Mouse (Mus musculus) ES-E14 (cell line): ENCODE data around the gene Fndc5. TPM values are rescaled to one million over a fixed set of nuclear protein-coding genes. Genes with fewer than 3 reads are reported as not detected.

ENCODE experiments used
- DNase-seq: peaks from one replicate; pipeline ENCODE4 v3.0.0-alpha.2; 2013; ENCODE audit warnings: low read depth, low spot score
- H3K27ac ChIP-seq: 2 replicates; pipeline ENCODE4 v1.5.1; 2012; ENCODE audit warnings: low read depth, mild to moderate bottlenecking, low read length, moderate library complexity, mixed read lengths; ENCODE audit not compliant: poor library complexity, insufficient read depth, severe bottlenecking
- H3K36me3 ChIP-seq: 2 replicates; pipeline ENCODE4 v1.6.1; 2012; ENCODE audit warnings: mild to moderate bottlenecking, low read length, moderate library complexity, mixed read lengths; ENCODE audit not compliant: control insufficient read depth, poor library complexity, insufficient read depth, severe bottlenecking
- H3K4me1 ChIP-seq, 2 experiments: fragments of 150-350 bp in 1 of 2; sonication (generic) in 1 of 2; 2 replicates each; pipeline ENCODE4 v1.6.1; 2012; ENCODE audit warnings: low read length in 2 of 2, mild to moderate bottlenecking in 1 of 2, mixed read lengths in 1 of 2; ENCODE audit not compliant: control insufficient read depth in 2 of 2, insufficient read depth in 2 of 2, poor library complexity in 1 of 2
- H3K4me3 ChIP-seq, 2 experiments: fragments of 150-350 bp in 1 of 2; sonication (generic) in 1 of 2; 2 replicates each; pipeline ENCODE4 v1.5.1; 2012; ENCODE audit warnings: low read length in 2 of 2, low read depth in 1 of 2, mild to moderate bottlenecking in 1 of 2, mixed read lengths in 1 of 2; ENCODE audit not compliant: insufficient read depth in 1 of 2, poor library complexity in 1 of 2, severe bottlenecking in 1 of 2
- H3K9ac ChIP-seq: 2 replicates; pipeline ENCODE4 v1.6.1; 2012; ENCODE audit warnings: low read depth, mild to moderate bottlenecking, low read length, mixed read lengths; ENCODE audit not compliant: poor library complexity, insufficient read depth, severe bottlenecking
- H3K9me3 ChIP-seq: fragments of 150-350 bp; sonication (generic); 2 replicates; pipeline ENCODE4 v1.6.1; 2012; ENCODE audit warnings: low read depth, mild to moderate bottlenecking, low read length; ENCODE audit not compliant: control insufficient read depth, insufficient read depth
- CHD2 ChIP-seq: IDR thresholded peaks from 2 replicates; pipeline ENCODE4 v1.6.1; 2014; ENCODE audit warnings: mild to moderate bottlenecking, low read depth, low read length, inconsistent platforms
- HCFC1 ChIP-seq: IDR thresholded peaks from 2 replicates; pipeline ENCODE4 v1.6.1; 2012; ENCODE audit warnings: low read length, inconsistent platforms, borderline replicate concordance; ENCODE audit not compliant: insufficient read depth
- MAFK ChIP-seq: IDR thresholded peaks from 2 replicates; pipeline ENCODE4 v1.6.1; 2014; ENCODE audit warnings: mild to moderate bottlenecking, low read depth, low read length, inconsistent platforms; ENCODE audit not compliant: insufficient read depth
- ZC3H11A ChIP-seq: IDR thresholded peaks from 2 replicates; pipeline ENCODE4 v1.6.1; 2012; ENCODE audit warnings: low read depth, mild to moderate bottlenecking, inconsistent platforms, low read length, borderline replicate concordance
- ZNF384 ChIP-seq: IDR thresholded peaks from 2 replicates; pipeline ENCODE4 v1.6.1; 2012; ENCODE audit warnings: low read depth, low read length, inconsistent platforms
- in situ Hi-C, 2 experiments: fragments of 600-800 bp; cut with MboI; formaldehyde crosslinking; loops; one replicate each; pipeline ENCODE4 v1.15.1; 2025; ENCODE audit warnings: low sequenced_read_pairs in 2 of 2, inconsistent platforms in 1 of 2; ENCODE audit not compliant: unreplicated experiment in 2 of 2
- total RNA-seq: library from RNA; depleted of rRNA; stranded (reverse); fragments of 300-350 nt; gene quantifications from 2 replicates; pipeline ENCODE4 v1.2.3, GENCODE M21; 2012

The Fndc5 gene
- total RNA-seq, 1 experiment, result 1.2 TPM

- DNase-seq, result no peak
- Histone ChIP-seq H3K4me3 (no peak overlapping the region), H3K27ac (no peak overlapping the region), H3K9ac (no peak overlapping the region), H3K9me3 (no peaks in the 10 kb centered on the region), H3K36me3 (no peaks in the 10 kb centered on the region), H3K4me1 (peaks cover 0 to 3% of the 10 kb centered on the region in 2 experiments; a peak in 2 of 4 replicates)
- in situ Hi-C loops, result no loop called here
- TF ChIP-seq MAFK (no peak), HCFC1 (no peak), ZNF384 (no peak), ZC3H11A (no peak), CHD2 (no peak)
Observed at GRCm38 (mm10) chr4:129139642-129140041, 2.8 kb downstream of the Fndc5 start.

GRCm38 (mm10) chr4:129140808-129141207 is 4.0 kb downstream of the Fndc5 start:
- no peak overlapping the region for H3K27ac ChIP-seq
- no peaks in the 10 kb centered on the region for H3K9me3 ChIP-seq
- in situ Hi-C loops, result no loop called here
- no peaks in the 10 kb centered on the region for H3K36me3 ChIP-seq
- TF ChIP-seq CHD2, result no peak
- TF ChIP-seq ZNF384, result no peak
- no peak for TF ChIP-seq ZC3H11A
- no peak for TF ChIP-seq HCFC1
- no peak overlapping the region for H3K9ac ChIP-seq
- H3K4me1 ChIP-seq, result peaks cover 0 to 3% of the 10 kb centered on the region in 2 experiments; a peak in 1 of 4 replicates
- H3K4me3 ChIP-seq, result no peak overlapping the region
- no peak for DNase-seq

- in situ Hi-C loops, result no loop called here
- Histone ChIP-seq H3K36me3 (no peaks in the 10 kb centered on the region), H3K4me3 (no peak overlapping the region), H3K27ac (no peak overlapping the region), H3K4me1 (peaks cover 0 to 3% of the 10 kb centered on the region in 2 experiments; a peak in 1 of 4 replicates), H3K9ac (no peak overlapping the region), H3K9me3 (no peaks in the 10 kb centered on the region)
- DNase-seq, result no peak
- TF ChIP-seq ZC3H11A, result no peak
- TF ChIP-seq CHD2, result no peak
- no peak for TF ChIP-seq HCFC1
- TF ChIP-seq MAFK, result no peak
- TF ChIP-seq ZNF384, result no peak; the same call in 1 of the 2 replicates
Observed at GRCm38 (mm10) chr4:129141560-129142438, 5.0 kb downstream of the Fndc5 start.

- no peaks in the 10 kb centered on the region for H3K9me3 ChIP-seq
- no peaks in the 10 kb centered on the region for H3K36me3 ChIP-seq
- H3K4me1 ChIP-seq, result peaks cover 0 to 1% of the 10 kb centered on the region in 2 experiments; a peak in 1 of 4 replicates
- no peak overlapping the region for H3K27ac ChIP-seq
- no peak overlapping the region for H3K9ac ChIP-seq
- TF ChIP-seq ZC3H11A (no peak), MAFK (no peak), CHD2 (no peak), HCFC1 (no peak), ZNF384 (no peak)
- in situ Hi-C loops, result no loop called here
- no peak overlapping the region for H3K4me3 ChIP-seq
- no peak for DNase-seq
Observed at GRCm38 (mm10) chr4:129142439-129143045, 5.7 kb downstream of the Fndc5 start.
